Mouse (Mus musculus) cerebellum, adult 18-20 months (tissue): ENCODE measurements around the gene Olfr1330.
A peak's percentile ranks its signal among the peaks of the same experiment; 100 is the strongest.
"Not testable (repeated sequence)": the region's sequence is repeated elsewhere in the genome, so short reads cannot be mapped to it uniquely, and the experiment has no call there.

Experiments
- DNase-seq, 2 experiments: peaks; one replicate each; pipeline ENCODE4 v3.0.0; 2021

Gene Olfr1330

GRCm38 (mm10) chr4:118888297-118888696 is at the start of gene Olfr1330:
TSS of gene Olfr1330 (plus strand) at chr4:118888597.
- no peak for DNase-seq

- no peak for DNase-seq
Measured at GRCm38 (mm10) chr4:118861791-118862190, 26.6 kb upstream of the Olfr1330 start.

GRCm38 (mm10) chr4:118862704-118863103 is 25.7 kb upstream of the Olfr1330 start:
- peak in 1 of 2 experiments; percentile 1 for DNase-seq

- DNase-seq, result no peak
Measured at GRCm38 (mm10) chr4:118864349-118864748, 24.0 kb upstream of the Olfr1330 start, which contains the start of gene Olfr1331. TSS of gene Olfr1331 (plus strand) at chr4:118864649.

- peak in 1 of 2 experiments; percentile 6 for DNase-seq
Measured at GRCm38 (mm10) chr4:118867566-118867965, 20.8 kb upstream of the Olfr1330 start.

- DNase-seq, result no peak
Measured at GRCm38 (mm10) chr4:118901981-118902380, 13.6 kb downstream of the Olfr1330 start.

GRCm38 (mm10) chr4:118917365-118917764 is 29.0 kb downstream of the Olfr1330 start, which contains the start of gene Olfr1329:
TSS of gene Olfr1329 (minus strand) at chr4:118917465.
- not testable (repeated sequence) for DNase-seq

- DNase-seq, result not testable (repeated sequence)
Measured at GRCm38 (mm10) chr4:118931326-118931725, 42.9 kb downstream of the Olfr1330 start.

GRCm38 (mm10) chr4:118938512-118938911 is 50.1 kb downstream of the Olfr1330 start, which contains the start of gene Olfr1328:
TSS of gene Olfr1328 (minus strand) at chr4:118938612.
- DNase-seq, result no peak
